Mouse (Mus musculus): ENCODE data around the gene Phf20. TPM values are rescaled to one million over a fixed set of nuclear protein-coding genes. Genes with fewer than 3 reads are reported as not detected.

Gene Phf20
- total RNA-seq, 2 experiments from 2014 or later: 39.1 to 41.4 TPM

DNA sequence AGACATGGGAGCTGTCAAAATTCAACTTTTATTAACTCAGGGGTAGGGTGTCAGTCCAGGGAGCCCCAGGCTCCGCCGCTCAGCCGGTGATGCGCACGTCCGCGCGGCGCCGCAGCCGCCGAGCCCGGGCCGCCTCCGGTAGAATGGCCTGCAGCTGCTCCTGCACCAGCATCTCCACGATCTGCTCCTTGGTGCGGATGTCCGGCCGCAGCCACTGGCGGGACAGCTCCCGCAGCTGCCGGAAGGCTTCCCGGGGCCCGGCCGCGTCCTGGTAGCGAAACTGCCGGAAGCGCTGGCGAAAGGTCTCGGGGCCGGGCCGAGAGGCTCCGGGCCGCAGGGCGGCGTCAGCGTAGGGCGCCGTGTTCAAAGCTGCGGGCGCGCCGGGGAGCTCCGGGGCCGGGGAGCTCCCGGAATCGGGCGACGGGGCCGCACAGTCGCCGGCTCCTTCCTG lies 115.6 kb downstream of the Phf20 start:
- DNase-seq (ENCODE audit: low spot score in 2 of 2): peak; percentile 53 to 73

DNA sequence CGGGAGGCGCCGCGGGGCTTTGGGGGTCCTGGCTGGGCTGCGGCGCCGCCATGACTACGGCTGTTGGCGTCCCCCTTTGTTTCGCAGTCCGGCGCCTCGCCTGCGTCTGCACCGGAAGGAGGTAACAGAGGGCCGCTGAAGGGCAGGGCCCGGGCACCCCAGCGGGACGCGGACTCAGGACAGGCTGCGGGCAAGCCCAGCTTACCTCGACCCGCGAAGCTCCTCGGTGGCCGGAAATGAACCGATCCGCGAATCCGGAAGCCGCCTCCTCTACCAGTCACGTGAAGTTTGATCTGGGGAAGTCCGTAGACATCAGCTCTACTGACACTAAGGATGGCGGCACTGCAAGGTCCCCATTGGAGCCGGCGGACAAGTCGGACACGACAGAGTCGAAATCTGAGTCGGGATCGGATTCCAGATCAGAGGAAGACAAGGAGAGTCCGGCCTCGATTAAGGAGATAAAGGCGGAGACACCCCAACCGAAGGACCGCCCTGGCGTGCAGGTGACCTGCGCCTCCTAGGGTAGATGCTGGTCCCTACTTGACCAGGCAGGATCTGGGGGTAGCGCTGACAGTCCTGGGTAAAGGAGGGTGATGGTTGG lies 116.1 kb downstream of the Phf20 start, which contains the start of the genes Cnbd2 and Scand1:
TSS of gene Cnbd2 (plus strand) at position 3 of the 601 bp plus-strand sequence.
TSS of gene Scand1 (minus strand) at position 408 of the 601 bp plus-strand sequence.
- DNase-seq (ENCODE audit: low spot score in 2 of 2): peak; percentile 70 to 77

DNA sequence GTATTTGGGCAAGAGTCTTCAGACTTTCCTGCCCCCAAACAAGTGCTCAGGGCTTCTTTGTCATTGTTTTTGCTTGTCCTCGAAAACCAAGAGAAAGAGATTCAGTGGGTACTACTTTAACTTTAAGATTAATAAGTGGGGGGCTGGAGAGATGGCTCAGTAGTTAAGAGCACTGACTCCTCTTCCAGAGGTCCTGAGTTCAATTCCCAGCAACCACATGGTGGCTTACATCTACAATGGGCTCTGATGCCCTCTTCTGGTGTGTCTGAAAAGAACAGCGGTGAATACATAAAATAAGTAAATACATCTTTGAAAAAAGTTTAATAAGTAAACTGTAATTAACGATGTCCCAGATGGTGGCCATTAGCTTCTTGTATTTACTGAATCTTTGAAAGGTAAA lies 116.9 kb downstream of the Phf20 start:
- no peak for DNase-seq (ENCODE audit: low spot score in 2 of 2)

DNA sequence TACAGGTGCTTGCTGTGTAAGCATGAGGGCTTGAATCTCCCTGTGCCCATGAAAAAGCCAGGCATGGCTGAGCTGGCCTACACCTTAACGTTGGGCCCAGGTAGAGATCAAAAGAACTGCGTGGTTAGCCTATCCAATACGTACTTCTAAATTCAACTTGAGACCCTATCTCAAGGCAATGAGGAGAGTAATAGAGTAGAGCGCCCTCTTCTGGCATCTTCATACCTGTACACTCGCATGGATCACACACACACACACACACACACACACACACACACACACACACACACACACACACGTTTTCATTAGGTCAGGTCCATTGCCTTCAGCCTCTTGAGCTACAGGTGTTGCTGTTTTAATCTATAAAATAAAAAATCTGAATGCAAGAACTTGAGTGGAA lies 118.5 kb downstream of the Phf20 start:
- no peak for DNase-seq (ENCODE audit: low spot score in 2 of 2)

DNA sequence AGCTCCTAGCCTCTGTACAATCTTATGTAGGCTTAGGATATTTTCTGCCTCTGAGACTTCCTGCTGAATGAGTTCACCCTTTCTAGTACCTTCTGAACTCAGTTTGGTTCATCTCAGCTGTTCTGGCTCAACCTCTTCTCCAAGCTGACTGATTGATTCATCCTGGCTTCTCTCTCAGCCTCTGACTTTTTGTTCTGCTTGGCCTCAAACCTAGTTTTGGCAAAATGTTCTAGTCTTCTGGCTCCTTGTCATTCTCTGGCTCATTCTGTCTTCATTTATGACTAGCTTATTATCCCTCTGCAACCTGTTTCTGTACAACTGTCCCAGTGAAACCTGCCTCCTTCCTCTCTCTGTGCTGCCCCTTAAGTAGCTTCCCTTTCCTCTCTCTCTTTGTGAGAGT lies 122.2 kb downstream of the Phf20 start:
- no peak for DNase-seq (ENCODE audit: low spot score in 2 of 2)

DNA sequence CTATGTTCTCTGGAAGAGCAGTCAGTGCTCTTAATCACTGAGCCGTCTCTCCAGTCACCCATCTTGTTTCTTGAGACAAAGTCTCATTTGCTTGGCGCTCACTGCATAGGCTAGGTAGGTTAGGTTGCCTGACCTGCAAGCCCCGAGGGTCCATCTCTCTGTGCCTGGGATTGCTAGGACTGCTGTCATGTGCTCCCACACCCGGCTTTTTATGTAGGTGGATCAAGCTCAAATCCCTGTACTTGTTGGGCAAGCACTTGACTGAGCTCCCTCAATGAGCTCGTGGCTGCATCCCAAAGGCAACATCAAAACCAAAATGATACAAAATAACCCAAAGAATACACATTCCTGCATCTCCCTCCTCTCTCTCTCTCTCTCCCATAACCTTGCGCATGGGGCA lies 125.3 kb downstream of the Phf20 start:
- DNase-seq (ENCODE audit: low spot score in 2 of 2): no peak

DNA sequence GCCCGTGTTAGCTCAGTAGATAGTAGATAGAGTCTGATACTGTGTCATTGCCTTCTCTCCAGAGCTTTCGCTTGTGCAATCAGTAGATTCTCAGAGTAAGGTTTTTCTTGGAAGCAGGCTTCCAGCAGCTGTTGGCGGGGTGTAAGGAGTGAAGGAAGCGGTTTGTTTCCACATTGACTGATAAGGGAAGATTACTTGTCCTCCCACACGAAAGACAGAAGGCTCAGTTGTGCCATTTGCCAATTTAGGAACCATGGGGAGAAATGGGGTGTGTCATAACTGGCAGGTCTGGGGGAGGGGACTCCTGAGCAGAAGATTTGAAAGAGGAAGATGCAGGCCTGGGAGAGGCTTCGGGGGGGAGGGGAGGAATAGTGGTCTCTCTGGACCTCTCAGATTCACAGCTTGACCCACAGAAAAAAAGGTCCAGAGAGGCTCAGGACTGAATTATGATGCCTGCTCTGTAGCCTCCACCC lies 127.9 kb downstream of the Phf20 start:
- DNase-seq (ENCODE audit: low spot score in 2 of 2): no peak

DNA sequence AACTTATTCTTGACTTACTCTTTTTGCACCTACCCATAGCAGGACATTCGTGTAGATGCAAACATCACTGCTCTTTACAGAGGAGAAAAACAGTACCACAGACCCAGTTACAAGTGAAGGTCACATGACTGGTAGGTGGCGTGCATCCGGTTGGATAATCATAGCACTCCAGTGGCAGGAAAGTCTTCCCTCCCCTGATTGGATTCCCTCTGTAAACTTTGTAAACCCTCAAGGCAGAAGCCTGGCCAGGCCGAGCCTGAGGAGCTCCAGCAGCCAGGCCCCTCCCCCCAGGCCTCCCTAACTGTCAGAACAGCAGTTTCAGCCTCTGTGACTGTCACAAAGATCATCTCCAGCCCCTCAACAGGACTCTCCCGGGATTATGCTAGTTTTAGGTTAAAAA lies 128.4 kb downstream of the Phf20 start:
- DNase-seq (ENCODE audit: low spot score in 2 of 2): no peak

DNA sequence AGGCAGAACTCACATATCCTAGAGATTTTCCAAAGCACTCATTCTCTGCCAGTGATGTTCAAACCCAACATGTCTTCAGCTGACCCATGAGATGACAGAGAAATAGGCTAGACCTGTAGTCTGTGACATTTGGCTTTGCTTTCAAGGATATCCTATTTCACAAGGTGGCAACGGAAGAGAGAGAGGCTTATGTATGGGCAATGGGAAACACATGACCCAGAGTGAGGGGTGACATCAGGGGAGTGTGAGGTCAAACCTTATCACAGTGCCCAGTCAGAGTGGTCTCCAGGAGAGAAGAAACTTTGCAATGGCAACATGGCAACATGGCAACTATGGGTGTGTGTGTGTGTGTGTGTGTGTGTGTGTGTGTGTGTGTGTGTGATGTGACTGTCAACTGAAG lies 134.4 kb downstream of the Phf20 start:
- no peak for DNase-seq (ENCODE audit: low spot score in 2 of 2)

DNA sequence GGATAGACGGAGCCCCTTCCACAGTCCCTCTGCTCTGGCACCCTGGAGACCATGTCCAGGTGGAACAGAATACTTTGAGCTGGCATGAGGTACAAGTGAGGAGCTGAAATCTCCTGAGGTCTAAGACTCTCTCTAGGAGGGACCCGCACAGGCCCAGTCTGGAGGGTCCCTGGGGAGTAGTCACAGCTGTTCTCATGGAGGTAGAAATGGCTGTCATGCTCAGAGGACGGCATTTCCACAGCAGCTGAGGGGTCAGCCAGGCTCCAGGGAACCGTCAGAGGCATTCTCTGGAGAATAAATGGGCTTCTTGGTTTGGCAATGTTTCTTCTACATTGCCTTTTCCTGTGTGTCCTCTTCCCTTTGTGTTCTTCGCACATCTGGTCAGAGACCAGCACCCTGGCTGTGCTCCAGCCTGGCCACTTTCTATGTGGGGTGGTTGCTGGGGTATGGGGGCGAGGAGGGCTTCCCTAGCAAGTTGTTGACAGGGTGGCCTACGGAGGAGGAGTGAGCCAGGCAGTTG lies 135.2 kb downstream of the Phf20 start:
- DNase-seq (ENCODE audit: low spot score in 2 of 2): no peak

DNA sequence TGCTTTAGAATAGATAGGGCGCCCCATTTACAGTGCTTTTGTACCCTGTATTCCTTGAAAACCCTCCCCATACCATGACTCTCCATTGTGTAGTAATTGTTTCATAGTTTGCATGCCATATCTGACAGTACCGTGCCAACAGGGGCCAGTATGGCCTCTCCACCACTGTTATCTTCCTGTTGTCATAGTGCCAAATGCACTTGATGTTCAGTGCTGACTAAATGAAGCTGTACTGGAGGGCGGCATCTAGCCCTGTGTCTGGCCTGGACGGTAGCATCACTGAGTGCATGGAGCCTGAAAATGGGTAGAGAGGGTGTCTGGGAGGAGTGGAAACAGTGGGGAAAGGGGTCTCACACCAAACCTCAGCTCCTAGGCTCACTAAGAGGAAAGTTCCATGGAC lies 143.8 kb downstream of the Phf20 start:
- no peak for DNase-seq (ENCODE audit: low spot score in 2 of 2)

DNA sequence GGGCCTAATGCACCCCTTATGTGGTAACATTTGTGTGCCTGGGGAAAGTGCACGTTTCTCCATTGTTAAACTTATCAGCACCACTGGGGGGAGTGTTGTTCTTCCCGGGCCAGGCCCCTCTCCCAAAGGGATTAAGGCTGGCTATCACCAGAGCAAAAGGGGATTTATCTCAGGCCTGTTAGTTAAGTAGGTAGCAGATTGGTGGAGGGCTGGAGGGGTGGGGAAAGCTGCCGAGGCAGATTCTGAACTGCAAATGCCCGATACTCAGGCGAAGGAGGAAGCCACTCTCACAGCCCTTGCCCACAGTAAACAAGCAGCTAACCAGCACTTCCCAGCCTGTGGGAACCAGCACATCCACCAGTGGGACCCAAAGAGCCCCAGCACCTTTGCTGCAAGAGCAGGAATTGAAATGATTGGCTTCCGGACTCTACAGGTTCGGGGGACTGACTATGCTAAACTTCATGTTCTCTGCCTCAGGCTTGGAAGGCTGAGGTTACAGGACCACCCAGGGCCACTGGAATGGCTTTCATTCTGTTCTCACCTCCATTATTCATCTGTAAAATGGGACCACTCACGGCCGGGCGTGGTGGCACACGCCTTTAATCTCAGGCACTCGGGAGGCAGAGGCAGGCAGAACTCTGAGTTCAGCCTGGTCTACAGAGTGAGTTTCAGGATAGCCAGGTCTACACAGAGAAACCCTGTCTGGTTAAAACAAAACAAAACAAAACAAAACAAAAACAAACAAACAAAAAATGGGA lies 148.7 kb downstream of the Phf20 start:
- peak in 1 of 2 experiments; percentile 39 for DNase-seq (ENCODE audit: low spot score in 2 of 2)

DNA sequence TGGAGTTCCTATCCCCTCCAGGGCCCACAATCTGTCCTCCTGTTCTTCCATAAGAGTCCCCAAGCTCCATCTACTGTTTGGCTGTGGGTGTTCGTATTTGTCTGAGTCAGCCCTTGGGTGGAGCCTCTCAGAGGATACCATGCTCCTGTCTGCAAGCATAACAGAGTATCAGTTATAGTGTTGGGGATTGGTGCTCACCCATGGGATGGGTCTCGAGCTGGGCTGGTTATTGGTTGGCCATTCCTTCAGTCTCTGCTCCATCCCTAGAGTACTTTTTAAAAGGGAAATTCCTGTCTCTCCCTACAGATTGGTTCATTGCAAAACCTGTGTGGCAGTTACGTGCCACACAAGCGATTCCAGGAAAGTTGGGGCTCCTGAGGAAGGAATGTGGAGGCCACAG lies 152.5 kb downstream of the Phf20 start:
- no peak for DNase-seq (ENCODE audit: low spot score in 2 of 2)

DNA sequence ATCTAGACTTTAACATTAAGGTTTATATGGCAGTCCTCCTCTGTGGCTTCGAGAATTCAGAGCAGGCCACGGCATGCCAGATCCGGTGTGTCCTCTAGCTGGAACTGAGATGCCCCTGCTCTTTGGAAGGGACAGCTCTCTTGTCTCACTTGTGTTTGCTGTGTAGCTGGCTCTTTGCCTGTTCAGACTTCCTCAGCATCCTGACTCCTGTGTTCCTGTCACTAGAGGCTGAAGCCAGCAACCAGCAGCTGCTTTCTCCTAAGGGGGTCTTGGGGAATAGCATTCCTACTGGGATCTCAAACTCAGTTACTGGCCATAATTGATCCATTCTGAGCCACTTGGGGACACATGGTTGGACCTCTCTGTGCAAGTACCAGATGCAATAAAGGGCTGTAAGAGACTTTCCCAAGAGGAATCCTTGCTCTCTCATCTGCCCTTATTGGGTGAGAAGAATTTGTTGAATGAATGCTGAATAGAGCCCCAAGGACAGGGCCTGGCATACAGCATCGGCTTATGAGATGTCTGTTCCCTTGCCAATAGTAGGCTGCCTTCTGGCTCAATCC lies 153.1 kb downstream of the Phf20 start:
- DNase-seq (ENCODE audit: low spot score in 2 of 2): no peak

DNA sequence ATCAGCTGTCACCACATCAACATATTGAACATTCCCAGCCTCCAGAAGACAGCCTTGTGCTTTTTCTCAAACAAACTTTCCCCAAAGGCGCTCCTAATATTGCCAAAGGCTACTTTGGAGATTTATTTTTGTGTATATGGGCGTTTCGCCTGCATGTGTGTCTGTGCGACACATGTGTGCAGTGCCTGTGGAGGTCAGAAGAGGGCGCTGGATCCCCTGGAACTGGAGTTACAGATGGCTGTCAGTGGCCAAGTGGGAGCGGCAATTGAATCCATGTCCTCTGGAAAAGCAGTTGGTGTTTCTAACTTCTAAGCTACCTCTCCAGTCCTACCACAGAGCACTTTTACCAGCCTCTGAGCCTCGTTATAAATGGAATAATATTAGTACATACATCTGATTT lies 155.0 kb downstream of the Phf20 start:
- no peak for DNase-seq (ENCODE audit: low spot score in 2 of 2)

DNA sequence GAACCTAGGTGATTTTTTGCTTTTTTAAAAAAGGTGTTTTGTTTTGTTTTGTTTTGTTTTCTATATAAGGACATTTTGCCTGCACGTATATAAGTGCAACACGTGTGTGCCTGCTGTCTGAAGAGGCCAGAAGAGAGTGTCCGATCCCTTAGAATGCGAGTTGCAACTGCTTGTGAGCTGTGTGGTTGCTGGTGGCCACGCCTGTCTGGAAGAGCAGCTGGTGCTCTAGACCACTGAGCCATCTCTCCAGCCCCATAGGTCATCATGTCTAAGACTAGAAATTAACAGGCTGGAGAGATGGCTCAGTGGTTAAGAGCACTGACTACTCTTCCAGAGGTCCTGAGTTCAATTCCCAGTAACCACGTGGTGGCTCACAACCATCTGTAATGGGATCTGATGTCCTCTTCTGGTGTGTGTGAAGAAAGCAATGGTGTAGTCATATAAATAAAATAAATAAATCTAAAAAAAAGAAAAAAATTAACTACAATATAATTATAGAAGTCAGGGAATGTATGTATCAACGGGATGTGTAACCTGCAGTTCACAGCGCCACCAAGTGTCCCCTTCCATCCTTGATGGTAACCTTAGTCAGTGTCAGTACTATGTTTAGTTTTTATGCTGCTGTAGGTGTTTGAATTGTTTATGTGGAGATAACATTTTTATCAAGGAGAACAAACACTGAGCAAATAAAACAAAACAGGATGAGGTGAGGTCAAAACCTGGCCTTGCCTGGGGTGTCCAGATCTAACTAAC lies 156.3 kb downstream of the Phf20 start:
- no peak for DNase-seq (ENCODE audit: low spot score in 2 of 2)

DNA sequence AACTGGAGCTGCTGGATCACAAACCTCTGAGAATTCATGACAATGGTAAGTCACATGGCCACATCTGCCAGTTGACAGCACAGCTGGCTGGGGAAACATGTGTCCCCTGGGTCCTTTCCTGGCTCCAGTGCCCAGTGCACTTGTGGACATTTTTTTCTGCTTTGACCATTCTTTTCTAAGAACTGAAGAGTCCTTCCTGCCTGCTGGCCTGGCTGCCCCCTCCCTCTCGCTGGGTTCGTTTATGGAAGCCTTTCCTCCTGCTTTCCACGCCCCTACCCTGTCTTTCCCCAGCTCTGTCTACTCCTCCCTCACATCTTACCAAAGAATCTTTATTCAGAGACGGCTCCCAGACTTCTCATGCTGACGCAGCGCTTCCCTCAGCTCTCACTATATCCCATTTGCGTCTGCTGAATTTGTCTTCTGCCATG lies 157.0 kb downstream of the Phf20 start:
- DNase-seq (ENCODE audit: low spot score in 2 of 2): peak in 1 of 2 experiments; percentile 53

DNA sequence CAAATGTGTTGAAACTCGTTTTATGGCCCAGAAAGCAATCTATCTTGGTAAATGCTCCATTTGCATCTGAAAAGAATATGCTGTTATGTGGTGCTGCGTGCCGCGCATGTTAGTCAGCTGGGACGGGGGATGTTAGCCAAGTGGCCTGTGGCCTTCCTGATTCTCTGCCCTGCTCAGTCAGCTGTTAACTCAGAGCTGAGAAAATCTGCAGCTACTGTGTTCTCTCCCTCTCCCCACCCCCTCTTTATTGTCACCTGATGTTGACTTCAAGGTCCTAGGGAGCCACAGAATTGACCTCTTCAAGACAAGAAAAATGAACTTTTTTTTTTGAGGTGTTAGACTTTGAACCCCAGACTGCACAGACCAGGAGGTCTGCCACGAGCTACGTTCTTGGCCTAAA lies 159.8 kb downstream of the Phf20 start:
- no peak for DNase-seq (ENCODE audit: low spot score in 2 of 2)
